Mouse (Mus musculus): Measurements from ENCODE around the gene Drd1. TPM values are rescaled to one million over a fixed set of nuclear protein-coding genes. Genes with fewer than 3 reads are reported as not detected.

Gene Drd1
- polyA plus RNA-seq (2017; shearing (Covaris generic)) = not detected

DNA sequence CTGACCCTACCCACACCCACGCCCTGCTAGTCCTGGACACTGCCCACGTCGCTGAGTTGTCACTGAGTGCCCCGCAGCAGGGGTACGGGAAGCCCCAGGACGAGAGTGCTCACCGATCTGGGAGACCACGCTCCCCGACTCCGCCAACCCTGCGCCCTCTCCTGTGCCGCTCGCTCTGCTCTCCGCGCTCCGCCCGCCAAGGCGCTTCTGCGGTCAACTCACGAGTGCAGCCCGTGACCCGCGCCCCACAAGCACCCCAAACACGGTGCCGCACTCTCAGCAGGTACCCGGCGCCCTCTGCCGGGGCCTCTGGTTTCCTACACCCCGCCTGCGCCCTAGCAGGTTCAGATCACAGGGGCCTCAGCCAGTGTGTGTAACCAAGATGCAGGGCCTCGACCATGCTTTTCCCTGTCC is at the start of gene Drd1:
Gene Drd1, minus strand, starts transcription at position 258 of the 414 bp plus-strand sequence.

DNA sequence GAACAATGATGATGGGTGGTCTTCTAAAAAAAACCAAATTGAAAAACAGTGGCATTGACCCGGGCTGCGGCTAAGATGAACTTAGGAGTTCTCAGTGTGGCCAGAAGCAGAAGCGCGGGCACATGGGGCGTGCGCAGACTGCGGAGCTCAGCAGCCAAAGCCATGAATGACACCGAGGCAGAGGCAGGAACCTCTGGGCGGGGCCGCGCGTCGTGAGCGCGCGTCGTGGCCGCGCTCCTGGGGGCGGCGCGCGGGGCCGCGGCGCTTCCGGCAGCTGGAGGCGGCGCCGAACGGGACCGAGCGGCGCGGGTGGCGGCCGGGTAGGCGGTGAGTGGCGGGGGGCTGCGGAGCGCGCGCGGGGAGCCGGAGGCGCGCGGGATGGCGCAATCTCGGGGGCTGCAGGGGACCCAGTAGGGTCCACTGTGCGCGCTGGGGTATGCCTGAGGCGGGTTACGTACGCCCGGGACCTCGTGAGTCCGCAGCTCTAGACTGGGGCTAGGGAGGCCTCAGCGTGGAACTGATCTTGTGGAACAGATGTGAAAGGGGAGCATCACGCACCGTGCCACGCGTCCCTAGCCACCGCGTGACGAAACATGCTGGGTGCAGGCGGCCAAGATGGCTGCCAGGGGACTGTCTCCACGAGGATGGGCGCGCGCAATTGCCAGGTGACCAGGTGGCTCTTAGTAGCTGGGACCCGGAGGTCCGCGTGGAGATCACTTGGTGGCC is 16.3 kb upstream of the Drd1 start, which contains the start of gene Sfxn1:
Gene Sfxn1, plus strand, starts transcription at position 264 of the 726 bp plus-strand sequence.

Other genes starting within 250 kb of the Drd1 start
- 38.9 TPM for gene Sfxn1, start 16.2 kb upstream of the Drd1 start, polyA plus RNA-seq (2017; shearing (Covaris generic))
- gene Hrh2, start 136.4 kb upstream of the Drd1 start, polyA plus RNA-seq (2017; shearing (Covaris generic)) = 16.1 TPM

All from effector memory CD4-positive, alpha-beta T cell, adult 7 months (primary cell).